ENCODE assay signal across 8 mouse cellular contexts in the genomic region with DNA sequence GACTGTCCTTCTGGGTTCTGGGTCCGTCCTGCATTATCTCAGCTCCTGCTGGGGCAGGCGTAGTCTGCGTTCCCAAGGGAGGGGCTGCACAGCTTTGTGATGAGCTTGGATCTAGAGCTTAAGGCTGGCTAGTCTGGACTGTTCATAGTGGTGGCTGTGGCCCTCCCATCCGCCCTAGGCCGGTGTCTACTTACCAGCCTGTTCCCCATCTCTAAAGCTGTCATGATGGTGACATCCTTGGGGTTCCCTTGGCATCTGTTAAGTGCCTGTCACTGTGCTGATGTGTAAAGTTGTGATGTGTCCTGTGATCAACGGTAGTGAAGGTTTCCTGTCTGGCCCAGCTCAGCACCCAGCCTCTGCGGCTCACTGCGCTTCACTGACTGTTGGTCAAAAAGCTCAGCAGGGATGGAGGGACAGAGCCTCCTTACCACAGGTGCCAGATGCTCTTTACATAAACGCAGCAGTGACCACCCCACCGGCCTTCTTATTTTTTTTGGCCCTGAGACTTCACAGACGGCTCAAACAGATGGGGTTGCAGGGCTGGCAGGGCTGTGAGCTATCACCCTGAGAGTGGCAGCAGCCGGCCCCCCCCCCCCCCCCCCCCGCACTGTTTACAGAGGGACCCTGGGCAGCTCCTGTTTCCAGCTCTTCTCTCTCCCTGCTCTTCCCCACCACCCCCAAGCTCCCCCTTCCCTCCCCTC.
DNase-seq lines count a peak whose midpoint lies in the region; ATAC-seq and TF ChIP-seq lines count a peak whose summit lies in the region.

No protein-coding gene starts in this region.

- TF ChIP-seq CTCF in E14TG2a.4 (conservative IDR thresholded peaks at IDR 0.05; ENCODE audit: low read length) = no peak

- no peaks in the 10 kb centered on the region; the same call in 1 of the 2 replicates for H3K36me3 ChIP-seq in heart, embryonic 14.5 days (ENCODE audit: control insufficient read depth, insufficient read depth, low read length)
- H3K36me3 ChIP-seq in E14TG2a.4 (ENCODE audit: insufficient read depth, low read length) = peaks cover 43% of the 10 kb centered on the region
- H3K36me3 ChIP-seq in forebrain, embryonic 10.5 days (replicated peaks) = peaks cover 13% of the 10 kb centered on the region
- H3K36me3 ChIP-seq in liver, embryonic 11.5 days (ENCODE audit: control insufficient read depth, insufficient read depth, low read length) = no peaks in the 10 kb centered on the region
- no peaks in the 10 kb centered on the region for H3K36me3 ChIP-seq in stomach, embryonic 14.5 days (ENCODE audit: control insufficient read depth, insufficient read depth, low read length)

- 7% methylated on average over 12 of the region's 13 CpGs for WGBS in heart, embryonic 14.5 days
- WGBS in forebrain, embryonic 10.5 days = under 1% methylated on average over 11 of the region's 13 CpGs
- WGBS in liver, embryonic 11.5 days = 15% methylated on average over 11 of the region's 13 CpGs
- 4% methylated on average over 11 of the region's 13 CpGs for WGBS in stomach, embryonic 14.5 days

- H3K4me2 ChIP-seq in heart, embryonic 14.5 days (ENCODE audit: low read length) = peak overlapping the region; percentile 72
- H3K4me2 ChIP-seq in liver, embryonic 11.5 days = peak overlapping the region; percentile 64
- peak overlapping the region; percentile 42 for H3K4me2 ChIP-seq in stomach, embryonic 14.5 days (replicated peaks; ENCODE audit: low read depth, low read length)

- H3K4me1 ChIP-seq in heart, embryonic 14.5 days (ENCODE audit: control insufficient read depth in 2 of 2, insufficient read depth in 2 of 2, low read length in 2 of 2) = peaks cover 27 to 47% of the 10 kb centered on the region in 2 experiments
- peaks cover 64% of the 10 kb centered on the region for H3K4me1 ChIP-seq in E14TG2a.4 (replicated peaks; ENCODE audit: low read depth, low read length)
- peaks cover 61% of the 10 kb centered on the region for H3K4me1 ChIP-seq in forebrain, embryonic 10.5 days
- peaks cover 19% of the 10 kb centered on the region for H3K4me1 ChIP-seq in liver, embryonic 11.5 days (replicated peaks; ENCODE audit: control insufficient read depth, insufficient read depth, low read length)
- peaks cover 20% of the 10 kb centered on the region for H3K4me1 ChIP-seq in stomach, embryonic 14.5 days (ENCODE audit: control insufficient read depth, insufficient read depth, low read length)

- DNase-seq in heart, postnatal 10 days = no peak
- peak; percentile 31 for DNase-seq in forebrain, embryonic 10.5 days (ENCODE audit: extremely low spot score, low spot score)
- no peak for DNase-seq in liver, embryonic 11.5 days (ENCODE audit: low spot score)
- DNase-seq in gastrocnemius, adult 8-10 months (ENCODE audit: low spot score in 2 of 2) = no peak
- no peak for DNase-seq in layer of hippocampus, postnatal 36 days

- peak overlapping the region; percentile 64 for H3K9ac ChIP-seq in heart, embryonic 14.5 days (ENCODE audit: low read length)
- no peak overlapping the region for H3K9ac ChIP-seq in liver, embryonic 11.5 days (ENCODE audit: low read depth, low read length)
- H3K9ac ChIP-seq in stomach, embryonic 14.5 days (replicated peaks; ENCODE audit: low read depth, low read length) = no peak overlapping the region

- no peaks in the 10 kb centered on the region for H3K9me3 ChIP-seq in heart, embryonic 14.5 days (ENCODE audit: control insufficient read depth, low read length)
- H3K9me3 ChIP-seq in E14TG2a.4 (ENCODE audit: low read length) = peaks cover 17% of the 10 kb centered on the region
- no peaks in the 10 kb centered on the region for H3K9me3 ChIP-seq in forebrain, embryonic 10.5 days
- no peaks in the 10 kb centered on the region for H3K9me3 ChIP-seq in liver, embryonic 11.5 days (ENCODE audit: control insufficient read depth, low read length)
- no peaks in the 10 kb centered on the region for H3K9me3 ChIP-seq in stomach, embryonic 14.5 days (ENCODE audit: control insufficient read depth, low read depth, low read length)

- intact Hi-C loops in heart, postnatal 10 days (cut with DNase I) = loop anchor here (5.0 to 10.0 kb wide), 3 partner anchors 75 to 867 kb away; partner anchors contain the start of genes Rpl14 and Trak1

- peak; percentile 62 for ATAC-seq in heart, embryonic 14.5 days (ENCODE audit: insufficient number of reproducible peaks, insufficient read depth, low FRiP score, low read depth)
- ATAC-seq in liver, embryonic 11.5 days (replicated peaks; ENCODE audit: low FRiP score) = peak; percentile 59
- peak; percentile 73 for ATAC-seq in stomach, embryonic 14.5 days (ENCODE audit: insufficient number of reproducible peaks, insufficient read depth, low FRiP score, low read depth)

- no peaks in the 10 kb centered on the region for H3K27me3 ChIP-seq in heart, embryonic 14.5 days (ENCODE audit: control insufficient read depth, insufficient read depth, low read length)
- no peaks in the 10 kb centered on the region for H3K27me3 ChIP-seq in E14TG2a.4 (ENCODE audit: insufficient read depth, low read length)
- H3K27me3 ChIP-seq in forebrain, embryonic 10.5 days (ENCODE audit: poor library complexity, severe bottlenecking) = no peaks in the 10 kb centered on the region; the same call in 1 of the 2 replicates
- no peaks in the 10 kb centered on the region for H3K27me3 ChIP-seq in liver, embryonic 11.5 days (replicated peaks; ENCODE audit: control insufficient read depth, insufficient read depth, low read length)
- no peaks in the 10 kb centered on the region for H3K27me3 ChIP-seq in stomach, embryonic 14.5 days (ENCODE audit: control insufficient read depth, insufficient read depth, low read length)

- peak overlapping the region; percentile 89 to 91 for H3K27ac ChIP-seq in heart, embryonic 14.5 days (replicated peaks in 1 of 2; ENCODE audit: control insufficient read depth in 1 of 2, insufficient read depth in 1 of 2, low read depth in 2 of 2, low read length in 2 of 2)
- peak overlapping the region; percentile 89 for H3K27ac ChIP-seq in forebrain, embryonic 10.5 days
- H3K27ac ChIP-seq in liver, embryonic 11.5 days (ENCODE audit: low read depth, low read length) = peak overlapping the region; percentile 54; the same call in 1 of the 2 replicates
- H3K27ac ChIP-seq in stomach, embryonic 14.5 days (ENCODE audit: low read length) = peak overlapping the region; percentile 78

- H3K4me3 ChIP-seq in heart, embryonic 14.5 days (ENCODE audit: control insufficient read depth in 1 of 2, insufficient read depth in 1 of 2, low read depth in 1 of 2, low read length in 2 of 2) = peak overlapping the region; percentile 39 to 45
- peak overlapping the region; percentile 74 for H3K4me3 ChIP-seq in E14TG2a.4 (replicated peaks; ENCODE audit: low read length)
- peak overlapping the region; percentile 49 for H3K4me3 ChIP-seq in forebrain, embryonic 10.5 days
- peak overlapping the region; percentile 29 for H3K4me3 ChIP-seq in liver, embryonic 11.5 days (ENCODE audit: low read depth, low read length)
- peak overlapping the region; percentile 21 for H3K4me3 ChIP-seq in stomach, embryonic 14.5 days (ENCODE audit: low read depth, low read length)

Comparison
In these comparisons a context has a peak if more than half of its experiments do, and no peak if none do; other contexts are left out.
1. H3K4me3 ChIP-seq: peak in every context shown above with its lines; median percentile 74 in E14TG2a.4; 49 in forebrain, embryonic 10.5 days; 42 in heart, embryonic 14.5 days; 29 in liver, embryonic 11.5 days; 21 in stomach, embryonic 14.5 days.